Mouse (Mus musculus) right cerebral cortex, adult 2 months (tissue): ENCODE data around the gene Cbx2.

Experiments
- DNase-seq, 2 experiments: peaks; one replicate each; pipeline ENCODE4 v3.0.0; 2021 to 2022; ENCODE audit warnings: low spot score in 2 of 2

Cbx2 gene

GRCm38 (mm10) chr11:119058041-119058995, 35.6 kb downstream of the Cbx2 start:
- DNase-seq = peak in 1 of 2 experiments; percentile 11

DNA sequence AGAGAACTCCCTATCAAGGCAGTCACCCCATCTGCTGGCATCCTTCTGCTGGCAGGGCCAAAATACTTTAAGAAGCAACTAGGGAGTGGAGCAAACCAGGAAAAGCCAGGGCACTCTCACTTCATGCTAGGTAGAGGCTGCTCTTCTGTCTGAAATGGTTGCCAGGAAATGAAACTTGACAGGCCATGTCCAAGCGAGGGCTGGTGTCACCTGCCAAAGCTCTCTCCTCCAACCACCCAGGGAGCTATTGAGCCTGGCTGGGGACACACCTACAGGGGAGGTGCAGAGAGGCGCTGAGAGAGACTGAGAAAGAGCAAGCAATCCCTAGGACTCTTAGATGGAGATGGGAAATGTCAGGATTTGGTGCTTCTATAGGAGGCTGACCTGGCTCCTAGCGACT, 36.5 kb downstream of the Cbx2 start:
- DNase-seq = no peak

DNA sequence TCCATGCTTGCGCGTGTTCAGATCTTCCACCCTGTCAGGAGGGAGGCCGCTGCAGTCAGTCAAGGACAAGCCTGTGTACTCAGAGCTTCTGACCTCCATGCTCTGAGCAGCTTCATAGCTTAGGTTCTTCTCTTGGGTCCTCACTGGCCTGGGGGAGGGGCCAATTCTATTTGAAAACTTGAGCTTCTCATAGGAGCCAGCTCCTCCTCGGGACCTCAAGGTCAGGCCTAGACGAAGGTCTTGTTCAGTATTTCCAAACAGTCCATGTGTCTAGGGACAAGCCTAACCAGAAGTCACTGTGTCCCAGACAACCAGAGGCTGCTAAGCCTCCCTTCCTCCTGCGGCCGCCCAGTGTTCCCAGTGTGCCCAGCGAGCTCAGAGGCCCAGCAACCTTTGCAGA, 44.1 kb downstream of the Cbx2 start:
- DNase-seq = no peak

GRCm38 (mm10) chr11:119072239-119072638, 49.5 kb downstream of the Cbx2 start:
- no peak for DNase-seq

GRCm38 (mm10) chr11:119072986-119073385, 50.2 kb downstream of the Cbx2 start:
- DNase-seq = no peak

DNA sequence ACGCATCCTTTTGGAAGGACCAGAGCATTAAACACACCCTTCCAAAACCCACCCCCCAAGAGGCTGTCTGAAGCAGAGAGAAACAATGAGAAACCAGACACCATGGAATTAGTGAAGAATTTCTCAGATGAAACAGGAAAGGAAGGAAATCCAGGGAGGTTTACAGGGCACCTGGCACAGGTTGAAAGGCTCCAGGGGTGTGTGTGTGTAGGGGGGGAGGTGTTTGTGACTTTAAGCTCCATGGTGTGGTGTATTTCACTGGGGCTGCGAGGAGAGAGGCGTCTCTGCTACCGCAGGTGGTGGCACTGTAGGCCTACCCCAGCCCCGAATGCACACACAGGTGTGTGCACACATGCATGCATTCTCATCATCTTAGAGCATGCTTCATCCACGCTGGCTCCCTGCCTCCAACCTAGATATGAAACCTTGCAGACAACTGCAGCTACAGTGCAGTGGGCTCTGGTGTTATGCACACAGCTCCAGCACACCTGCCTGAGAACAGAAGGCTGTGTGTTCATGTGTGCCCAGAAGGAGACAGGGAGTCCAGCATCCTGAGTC, 51.2 kb downstream of the Cbx2 start:
- DNase-seq = no peak

- no peak for DNase-seq
Measured at GRCm38 (mm10) chr11:119075805-119076204, 53.0 kb downstream of the Cbx2 start.

DNA sequence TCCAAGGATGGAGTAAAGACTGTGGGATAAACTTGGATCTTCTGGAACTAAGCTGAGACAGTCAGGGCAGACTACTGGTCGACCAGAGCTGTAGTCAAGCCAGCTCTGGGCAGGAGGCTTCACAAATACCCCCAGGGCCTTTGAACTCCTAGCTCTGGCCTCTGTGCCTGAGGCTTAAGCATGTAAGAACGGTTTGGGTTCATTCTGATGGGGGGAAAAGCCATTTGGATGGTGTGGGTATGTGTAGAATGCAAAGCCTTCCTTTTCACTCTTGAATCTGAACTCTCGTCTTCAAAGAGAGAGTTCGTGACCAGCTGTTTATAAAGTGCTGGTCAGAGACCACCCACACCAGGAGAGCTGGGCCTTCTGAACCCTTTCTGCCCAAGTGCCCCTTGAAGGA, 55.0 kb downstream of the Cbx2 start:
- no peak for DNase-seq

- peak; percentile 21 to 47 for DNase-seq
Measured at GRCm38 (mm10) chr11:119078691-119079444, 56.1 kb downstream of the Cbx2 start.

DNA sequence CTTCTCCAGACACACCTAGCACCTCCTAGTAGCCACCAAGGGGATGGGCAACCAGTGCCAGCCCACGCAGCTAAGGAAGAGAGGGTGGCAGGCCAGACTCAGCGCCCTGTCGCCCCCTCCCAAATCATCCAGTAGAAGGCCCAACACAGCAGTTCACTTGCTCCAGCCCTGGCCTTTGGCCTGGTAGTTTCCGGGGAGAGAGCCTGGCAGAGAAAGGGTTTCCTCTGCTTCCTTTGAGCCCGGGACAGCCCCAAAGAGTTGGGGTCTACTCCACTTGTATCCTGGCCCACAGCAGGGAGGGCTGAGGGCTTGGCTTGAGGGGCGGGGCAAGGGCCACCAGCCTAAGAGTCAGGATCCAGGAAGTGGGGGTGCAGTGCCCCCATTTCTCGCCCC, 56.7 kb downstream of the Cbx2 start:
- no peak for DNase-seq

DNA sequence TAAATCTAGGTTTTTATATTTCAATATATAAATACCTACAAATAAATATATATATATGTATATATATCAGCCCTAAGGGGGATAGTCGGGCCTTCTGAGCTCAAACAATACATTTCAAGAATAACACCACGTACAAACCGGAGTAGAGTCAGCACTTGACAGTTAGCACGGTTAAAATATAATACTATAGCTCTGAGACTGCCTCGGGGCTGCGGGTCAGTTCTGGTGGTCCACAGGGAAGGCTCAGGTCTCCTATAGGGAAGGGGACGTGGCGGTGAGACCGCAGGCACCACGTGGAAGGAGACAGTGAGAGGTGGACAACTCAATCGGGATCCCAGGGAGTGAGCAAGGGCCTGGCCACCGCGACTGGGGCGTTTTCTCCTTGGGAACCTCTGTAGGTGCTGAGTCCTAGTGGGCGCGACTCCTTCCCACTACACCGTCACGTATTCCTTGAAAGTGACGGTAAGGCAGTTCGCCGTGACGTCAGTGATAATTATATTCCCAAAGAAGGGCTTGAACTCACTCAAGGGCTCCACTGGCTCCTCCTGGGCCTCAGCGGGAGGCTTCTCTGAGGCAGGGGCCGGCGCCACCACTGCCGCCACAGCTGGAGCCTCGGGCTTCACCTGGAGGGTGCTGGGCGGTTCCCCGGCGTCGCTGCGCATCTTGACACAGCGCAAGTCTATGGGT, 57.8 kb downstream of the Cbx2 start:
- DNase-seq = no peak
